Mouse (Mus musculus) stomach, embryonic 16.5 days (tissue): ENCODE data around the gene Itpr2. TPM values are rescaled to one million over a fixed set of nuclear protein-coding genes. Genes with fewer than 3 reads are reported as not detected.
A peak's percentile ranks its signal among the peaks of the same experiment; 100 is the strongest.

Experiments used
- ATAC-seq: fragments of 200-750 bp; cut with Nextera tagmentation; 2 replicates; pipeline ENCODE4 v1.8.0; 2017; ENCODE audit warnings: moderate number of reproducible peaks, moderate TSS enrichment; ENCODE audit not compliant: insufficient read depth, low FRiP score
- H3K27ac ChIP-seq: fragments of 300-500 bp; sonication (generic); 2 replicates; pipeline ENCODE4 v1.5.1; 2014; ENCODE audit warnings: low read length
- H3K27me3 ChIP-seq: fragments of 300-500 bp; sonication (generic); 2 replicates; pipeline ENCODE4 v1.6.1; 2014; ENCODE audit warnings: low read length, control low read depth, mixed read lengths; ENCODE audit not compliant: control insufficient read depth, insufficient read depth
- H3K36me3 ChIP-seq: fragments of 300-500 bp; sonication (generic); 2 replicates; pipeline ENCODE4 v1.6.1; 2014; ENCODE audit warnings: low read length; ENCODE audit not compliant: control insufficient read depth, insufficient read depth
- H3K4me1 ChIP-seq: fragments of 300-500 bp; sonication (generic); 2 replicates; pipeline ENCODE4 v1.6.1; 2014; ENCODE audit warnings: low read length, control low read depth, mixed read lengths; ENCODE audit not compliant: control insufficient read depth, insufficient read depth
- H3K4me2 ChIP-seq: fragments of 300-500 bp; sonication (generic); 2 replicates; pipeline ENCODE4 v1.6.1; 2014; ENCODE audit warnings: low read depth, low read length, mixed read lengths
- H3K4me3 ChIP-seq: fragments of 300-500 bp; sonication (generic); replicated peaks from 2 replicates; pipeline ENCODE4 v1.5.1; 2014; ENCODE audit warnings: mild to moderate bottlenecking, low read length
- H3K9ac ChIP-seq: fragments of 300-500 bp; sonication (generic); 2 replicates; pipeline ENCODE4 v1.6.1; 2014; ENCODE audit warnings: low read length
- H3K9me3 ChIP-seq: fragments of 300-500 bp; sonication (generic); replicated peaks from 2 replicates; pipeline ENCODE4 v1.6.1; 2016; ENCODE audit warnings: low read length, control low read depth; ENCODE audit not compliant: control insufficient read depth
- WGBS: fragments of 180-500 bp; shearing (Covaris S2); extraction: QIAGEN DNeasy Blood & Tissue Kit; methylation state at CpG from one replicate; pipeline ENCODE4 v1.1.7; 2014; 5-methylcytosine and 5-hydroxymethylcytosine counted together
- polyA plus RNA-seq: library from polyadenylated mRNA; unstranded; fragments of >200 nt; fragmentation: Nextera tagmentation; extraction: Ambion mirVana; gene quantifications from 2 replicates; pipeline ENCODE4 v1.2.1, GENCODE M21; 2015

Gene Itpr2
- polyA plus RNA-seq, 1 experiment from 2014 or later: 14.8 TPM

DNA sequence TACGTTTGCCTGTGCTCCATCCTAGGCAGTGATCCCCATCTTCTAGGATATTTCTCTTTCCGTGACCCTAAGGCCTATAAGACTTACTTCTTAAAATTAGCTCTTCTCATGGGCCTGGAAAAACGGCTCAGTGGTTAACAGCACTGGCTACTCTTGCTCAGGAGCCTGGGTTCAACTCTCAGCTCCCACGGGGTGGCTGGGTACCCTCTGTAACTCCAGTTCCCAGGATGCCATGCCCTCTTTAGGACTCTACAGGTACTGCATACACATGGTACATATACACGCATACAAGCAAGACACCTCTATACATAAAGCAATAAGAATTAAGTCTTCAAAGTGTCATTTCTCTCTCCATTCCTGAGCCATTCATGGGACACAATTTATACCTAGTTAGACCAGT is 228.8 kb downstream of the Itpr2 start:
- Histone ChIP-seq H3K27ac (no peak overlapping the region), H3K4me1 (0 out of 2 replicates have a peak, but pooled peaks cover 4% of the 10 kb centered on the region), H3K4me3 (no peak overlapping the region), H3K27me3 (no peaks in the 10 kb centered on the region), H3K9me3 (no peaks in the 10 kb centered on the region), H3K9ac (no peak overlapping the region), H3K36me3 (no peaks in the 10 kb centered on the region), H3K4me2 (no peak overlapping the region)
- ATAC-seq: no peak
- 92% methylated on average over 5 of the region's 5 CpGs for WGBS

- no peaks in the 10 kb centered on the region for H3K36me3 ChIP-seq
- H3K4me2 ChIP-seq: no peak overlapping the region
- H3K4me3 ChIP-seq: no peak overlapping the region
- H3K9ac ChIP-seq: no peak overlapping the region
- ATAC-seq: no peak
- WGBS: 79% methylated on average over 5 of the region's 5 CpGs
- no peaks in the 10 kb centered on the region for H3K27me3 ChIP-seq
- no peak overlapping the region for H3K27ac ChIP-seq
- no peaks in the 10 kb centered on the region for H3K9me3 ChIP-seq
- H3K4me1 ChIP-seq: 0 out of 2 replicates have a peak, but pooled peaks cover 4% of the 10 kb centered on the region
Observed at GRCm38 (mm10) chr6:146272253-146273036, 229.6 kb downstream of the Itpr2 start.

DNA sequence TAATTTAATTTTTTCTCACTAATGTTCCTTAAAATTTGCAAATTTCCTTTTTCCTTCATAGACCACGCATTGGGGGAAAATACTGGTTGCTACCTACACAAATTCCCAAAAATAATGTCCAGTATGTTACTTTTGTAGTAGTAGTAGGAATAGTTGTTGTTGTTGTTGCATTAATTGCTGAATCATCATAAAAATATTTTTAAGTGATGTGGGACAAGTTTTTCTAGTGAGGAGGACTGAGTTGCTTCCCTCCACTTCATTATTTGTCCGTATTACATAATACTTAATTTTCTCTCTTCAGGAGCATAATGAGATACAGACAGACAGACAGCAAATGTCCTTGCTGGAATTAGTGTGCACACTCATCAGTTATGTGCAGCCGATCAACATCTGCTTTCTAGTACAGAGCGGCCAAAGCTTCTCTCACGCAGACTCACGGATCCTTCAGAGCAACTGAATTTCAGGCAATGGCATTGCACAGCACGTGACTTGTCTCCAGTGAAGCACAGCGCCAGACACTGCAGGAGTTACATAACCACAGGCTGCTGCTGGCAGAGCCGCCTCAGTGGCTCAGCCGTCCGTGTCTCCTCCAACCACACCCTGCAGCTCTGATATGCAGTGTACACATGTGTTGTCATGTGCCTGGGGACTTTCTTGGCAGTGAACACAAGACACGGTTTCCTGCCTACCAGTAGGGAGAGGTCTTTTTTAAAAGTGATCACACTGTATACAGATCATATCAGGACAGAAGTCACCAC is 231.1 kb downstream of the Itpr2 start:
- WGBS: 49% methylated on average over 12 of the region's 12 CpGs
- Histone ChIP-seq H3K27ac (peak overlapping the region; percentile 75), H3K9ac (no peak overlapping the region)

GRCm38 (mm10) chr6:146270162-146270561 is 231.9 kb downstream of the Itpr2 start:
- peak; percentile 77; the same call in 1 of the 2 replicates for ATAC-seq
- H3K4me1 ChIP-seq: 0 out of 2 replicates have a peak, but pooled peaks cover 4% of the 10 kb centered on the region
- no peaks in the 10 kb centered on the region for H3K36me3 ChIP-seq
- H3K9me3 ChIP-seq: no peaks in the 10 kb centered on the region
- no peaks in the 10 kb centered on the region for H3K27me3 ChIP-seq
- WGBS: 40% methylated on average over 5 of the region's 5 CpGs
- no peak overlapping the region for H3K4me2 ChIP-seq
- no peak overlapping the region for H3K4me3 ChIP-seq
- H3K27ac ChIP-seq: peak overlapping the region; percentile 75
- no peak overlapping the region for H3K9ac ChIP-seq

More for the DNA sequence above, 231.1 kb downstream of the Itpr2 start:
- no peak overlapping the region for H3K4me2 ChIP-seq
- H3K27me3 ChIP-seq: no peaks in the 10 kb centered on the region
- H3K9me3 ChIP-seq: no peaks in the 10 kb centered on the region
- H3K4me1 ChIP-seq: 0 out of 2 replicates have a peak, but pooled peaks cover 4% of the 10 kb centered on the region
- no peaks in the 10 kb centered on the region for H3K36me3 ChIP-seq
- peak; percentile 84; the same call in 1 of the 2 replicates for ATAC-seq
- no peak overlapping the region for H3K4me3 ChIP-seq

GRCm38 (mm10) chr6:146269291-146269690 is 232.7 kb downstream of the Itpr2 start:
- no peak for ATAC-seq
- H3K9ac ChIP-seq: no peak overlapping the region
- H3K27ac ChIP-seq: peak overlapping the region; percentile 67; the same call in 1 of the 2 replicates
- H3K36me3 ChIP-seq: no peaks in the 10 kb centered on the region
- 93% methylated on average over 5 of the region's 5 CpGs for WGBS
- no peak overlapping the region for H3K4me2 ChIP-seq
- no peaks in the 10 kb centered on the region for H3K27me3 ChIP-seq
- H3K4me1 ChIP-seq: 0 out of 2 replicates have a peak, but pooled peaks cover 4% of the 10 kb centered on the region
- no peak overlapping the region for H3K4me3 ChIP-seq
- H3K9me3 ChIP-seq: no peaks in the 10 kb centered on the region

DNA sequence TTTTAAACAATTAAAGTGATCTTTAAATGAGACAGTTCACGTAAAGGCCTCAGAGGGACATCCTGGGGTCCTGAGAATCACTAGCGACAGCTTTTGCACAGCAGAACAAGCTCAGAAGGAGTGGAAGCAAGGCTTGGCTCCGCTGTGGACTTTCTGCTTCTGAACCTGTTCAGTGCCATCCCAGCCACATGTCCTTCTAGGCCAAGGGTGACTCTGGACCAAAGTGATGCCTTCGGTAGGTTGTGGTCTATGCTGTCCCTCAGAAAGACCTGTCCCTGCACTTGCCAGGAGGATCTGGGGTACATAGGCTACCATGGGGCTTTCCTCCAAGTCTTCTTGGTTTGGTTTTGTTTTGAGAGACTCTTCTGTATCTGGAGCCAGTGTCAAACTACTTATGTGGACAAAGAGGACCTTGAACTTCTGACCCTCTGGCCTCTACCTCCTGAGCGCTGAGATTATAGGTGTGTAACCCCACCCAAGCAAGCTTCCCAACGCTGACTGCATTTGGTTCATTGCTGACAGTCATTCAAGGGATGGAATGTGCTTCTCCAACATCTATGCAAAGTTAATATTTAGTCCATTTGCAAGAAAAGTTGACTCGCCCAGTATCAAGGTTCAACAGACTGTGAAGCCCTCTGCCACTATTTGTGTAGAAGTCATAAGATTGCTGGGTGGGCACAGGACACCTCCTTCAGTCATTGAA is 241.2 kb downstream of the Itpr2 start:
- Histone ChIP-seq H3K4me2 (no peak overlapping the region), H3K9me3 (no peaks in the 10 kb centered on the region), H3K36me3 (no peaks in the 10 kb centered on the region), H3K4me1 (0 out of 2 replicates have a peak, but pooled peaks cover 7% of the 10 kb centered on the region), H3K27ac (no peak overlapping the region), H3K27me3 (no peaks in the 10 kb centered on the region), H3K9ac (no peak overlapping the region), H3K4me3 (no peak overlapping the region)
- 80% methylated on average over 7 of the region's 7 CpGs for WGBS
- ATAC-seq: peak; percentile 37; the same call in 1 of the 2 replicates

DNA sequence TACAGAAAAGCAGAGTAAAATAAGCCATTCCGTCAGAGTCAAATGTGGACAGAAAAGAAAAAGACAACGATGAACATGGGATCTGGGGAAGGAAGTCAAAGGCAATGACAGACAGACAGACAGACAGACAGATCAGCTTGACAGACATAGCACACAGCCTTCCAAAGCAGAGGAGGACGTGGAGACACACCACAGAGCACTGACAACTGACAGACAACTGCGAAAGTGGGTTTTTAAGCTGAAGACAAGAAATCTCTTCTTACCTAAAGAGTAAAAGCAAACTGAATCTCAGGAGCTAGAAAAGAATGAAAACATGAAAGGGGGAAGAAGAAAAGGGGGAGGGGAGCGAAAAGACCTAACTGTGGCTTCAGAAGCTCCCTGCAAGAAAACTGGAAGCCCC is 243.3 kb downstream of the Itpr2 start:
- Histone ChIP-seq H3K9me3 (no peaks in the 10 kb centered on the region), H3K36me3 (no peaks in the 10 kb centered on the region), H3K4me3 (no peak overlapping the region), H3K27me3 (no peaks in the 10 kb centered on the region), H3K4me1 (0 out of 2 replicates have a peak, but pooled peaks cover 7% of the 10 kb centered on the region), H3K9ac (no peak overlapping the region), H3K27ac (no peak overlapping the region), H3K4me2 (no peak overlapping the region)
- 95% methylated on average over 5 of the region's 5 CpGs for WGBS
- ATAC-seq: no peak

DNA sequence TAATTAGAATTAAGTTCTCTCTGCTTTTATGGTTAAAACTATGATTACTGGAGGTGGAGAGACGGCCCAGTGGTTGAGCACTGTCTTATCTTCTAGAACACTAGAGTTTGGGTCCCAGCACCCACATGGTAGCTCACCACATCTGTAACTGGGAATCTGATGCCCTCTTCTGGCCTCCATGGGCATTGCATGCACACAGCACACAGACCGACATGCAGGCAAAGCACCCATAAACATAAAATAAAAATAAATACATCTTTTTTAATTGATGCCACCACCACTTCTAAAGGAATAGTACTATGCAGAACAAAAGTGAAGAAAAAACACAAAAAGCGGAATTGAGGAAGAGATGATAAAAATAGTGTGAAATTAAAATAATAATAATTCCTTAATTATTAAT is 243.8 kb downstream of the Itpr2 start:
- no peaks in the 10 kb centered on the region for H3K36me3 ChIP-seq
- H3K4me1 ChIP-seq: 0 out of 2 replicates have a peak, but pooled peaks cover 7% of the 10 kb centered on the region
- H3K27me3 ChIP-seq: no peaks in the 10 kb centered on the region
- no peak overlapping the region for H3K4me2 ChIP-seq
- H3K4me3 ChIP-seq: no peak overlapping the region
- no peak for ATAC-seq
- no peaks in the 10 kb centered on the region for H3K9me3 ChIP-seq
- no peak overlapping the region for H3K27ac ChIP-seq
- 96% methylated on average over 3 of the region's 3 CpGs for WGBS
- no peak overlapping the region for H3K9ac ChIP-seq
